17 mouse cellular contexts compared by ENCODE assay signal in genomic region chr9:22261594-22261993, GRCm38 (mm10).
"Had no signal": no experiment of that assay in that cellular context is flagged by ENCODE, and none has a peak within 500 bp of the region (broad histone marks: within the 10 kb centered on the region; RNA-seq: fewer than 3 reads in every experiment).

No protein-coding gene starts in this region.

- H3K4me1 ChIP-seq: stomach, embryonic 15.5 days had no signal

- H3K27ac ChIP-seq: midbrain, embryonic 12.5 days; neural tube, embryonic 13.5 days; neural tube, embryonic 15.5 days; stomach, embryonic 15.5 days; stomach, postnatal 0 days had no signal

- ATAC-seq: midbrain, embryonic 16.5 days had no signal

- H3K4me2 ChIP-seq: lung, embryonic 14.5 days; midbrain, embryonic 12.5 days; neural tube, embryonic 13.5 days; neural tube, embryonic 15.5 days; stomach, embryonic 15.5 days had no signal

- DNase-seq: lung, adult 18-20 months; lung, embryonic 14.5 days; lung, postnatal 10 days; lung, postnatal 4 days; midbrain, embryonic 14.5 days; right cerebral cortex, postnatal 14 days; thymus, adult 2 months; thymus, postnatal 25 days; thymus, postnatal 4 days had no signal

- H3K27me3 ChIP-seq: megakaryocyte, embryonic 14.5 days; midbrain, embryonic 12.5 days; neural tube, embryonic 13.5 days; neural tube, embryonic 15.5 days; stomach, embryonic 15.5 days had no signal

- H3K9me3 ChIP-seq: midbrain, embryonic 12.5 days; stomach, embryonic 15.5 days had no signal

- H3K9ac ChIP-seq: lung, embryonic 14.5 days; midbrain, embryonic 12.5 days; neural tube, embryonic 13.5 days; neural tube, embryonic 15.5 days; stomach, embryonic 15.5 days had no signal

- H3K4me3 ChIP-seq: megakaryocyte, embryonic 14.5 days; midbrain, embryonic 12.5 days; myocyte; neural tube, embryonic 13.5 days; neural tube, embryonic 15.5 days; stomach, embryonic 15.5 days had no signal
